Mouse (Mus musculus) cortical plate, adult 2 months (tissue): ENCODE data around the gene Gm10135.

Experiments used
- CTCF ChIP-seq: fragments of 200-500 bp; IDR thresholded peaks from 2 replicates; pipeline ENCODE4 v1.5.1; 2011; ENCODE audit warnings: mild to moderate bottlenecking, control low read depth, low read length; ENCODE audit not compliant: insufficient read depth; ENCODE audit errors: extremely low read depth
- POLR2A ChIP-seq: fragments of 200-500 bp; IDR thresholded peaks from 2 replicates; pipeline ENCODE4 v1.6.1; 2011; ENCODE audit warnings: mild to moderate bottlenecking, low read length, control low read depth; ENCODE audit not compliant: insufficient read depth; ENCODE audit errors: extremely low read depth

- TF ChIP-seq CTCF: no peak
- no peak for TF ChIP-seq POLR2A
Measured at GRCm38 (mm10) chr5:72974602-72975001, at the start of gene Gm10135.
